Mouse (Mus musculus) embryonic fibroblast, embryonic 13.5 days (primary cell): ENCODE results near the gene Fam198b.

ENCODE experiments used
- CTCF ChIP-seq: IDR thresholded peaks from 2 replicates; pipeline ENCODE4 v1.5.1; 2011; ENCODE audit warnings: mild to moderate bottlenecking, control low read depth, low read length, moderate library complexity, borderline replicate concordance; ENCODE audit not compliant: insufficient read depth
- POLR2A ChIP-seq: IDR thresholded peaks from 2 replicates; pipeline ENCODE4 v1.6.1; 2011; ENCODE audit warnings: low read depth, mild to moderate bottlenecking, control low read depth, low read length, moderate library complexity

DNA sequence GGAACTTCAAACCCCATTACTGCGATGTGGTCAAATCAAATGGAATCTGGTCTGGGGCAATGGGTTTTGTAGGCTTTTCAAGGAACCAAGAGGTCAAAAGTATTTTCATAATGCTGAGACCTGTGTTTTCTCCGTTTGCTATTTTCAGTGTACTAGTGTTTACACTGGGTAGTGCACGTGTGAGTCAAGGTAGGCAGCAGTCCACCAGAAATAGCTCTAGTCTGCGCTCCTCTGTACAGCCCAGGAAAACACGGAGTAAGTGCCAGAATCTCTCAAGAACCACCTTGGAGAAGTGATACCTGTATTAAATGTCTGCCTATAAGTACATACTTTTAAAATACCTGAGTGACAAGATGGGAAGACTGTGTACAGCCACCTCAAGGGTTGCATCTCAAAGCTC, 44.1 kb downstream of the Fam198b start:
- no peak for TF ChIP-seq CTCF
- TF ChIP-seq POLR2A, result no peak
